Mouse (Mus musculus): Measurements from ENCODE around the gene Rhof.

- no peak for TF ChIP-seq POLR2A (IDR thresholded peaks at IDR 0.05; ENCODE audit: borderline replicate concordance, extremely low read depth, insufficient read depth, insufficient read length, poor library complexity, severe bottlenecking)
- no peak for TF ChIP-seq CTCF (IDR thresholded peaks at IDR 0.05; ENCODE audit: borderline replicate concordance, extremely low read depth, insufficient read depth, insufficient read length)
Measured at GRCm38 (mm10) chr5:123170365-123170764, 37.9 kb upstream of the Rhof start.

All from brain, embryonic 14.5 days (tissue).